Mouse (Mus musculus) embryonic facial prominence, embryonic 11.5 days (tissue): ENCODE data around the gene Ugt1a7c. TPM values are rescaled to one million over a fixed set of nuclear protein-coding genes. Genes with fewer than 3 reads are reported as not detected.

Experiments used
- ATAC-seq: fragments of 200-750 bp; cut with Nextera tagmentation; replicated peaks from 2 replicates; pipeline ENCODE4 v1.8.0; 2017; ENCODE audit warnings: low read depth; ENCODE audit not compliant: insufficient number of reproducible peaks, low FRiP score, low TSS enrichment
- DNase-seq: peaks from one replicate; pipeline ENCODE4 v3.0.0-alpha.2; 2015; ENCODE audit warnings: low spot score
- H3K27ac ChIP-seq: fragments of 300-500 bp; sonication (generic); replicated peaks from 2 replicates; pipeline ENCODE4 v1.5.1; 2014; ENCODE audit warnings: mild to moderate bottlenecking, low read depth, low read length, control low read depth
- H3K27me3 ChIP-seq: fragments of 300-500 bp; sonication (generic); 2 replicates; pipeline ENCODE4 v1.6.1; 2014; ENCODE audit warnings: mild to moderate bottlenecking, low read length, moderate library complexity, mixed read lengths; ENCODE audit not compliant: control insufficient read depth, insufficient read depth
- H3K36me3 ChIP-seq: fragments of 300-500 bp; sonication (generic); replicated peaks from 2 replicates; pipeline ENCODE4 v1.6.1; 2014; ENCODE audit warnings: low read depth, mild to moderate bottlenecking, low read length, moderate library complexity, mixed read lengths; ENCODE audit not compliant: control insufficient read depth, insufficient read depth
- H3K4me1 ChIP-seq: fragments of 300-500 bp; sonication (generic); 2 replicates; pipeline ENCODE4 v1.6.1; 2014; ENCODE audit warnings: low read length, mixed read lengths; ENCODE audit not compliant: control insufficient read depth, insufficient read depth
- H3K4me2 ChIP-seq: fragments of 300-500 bp; sonication (generic); 2 replicates; pipeline ENCODE4 v1.6.1; 2014; ENCODE audit warnings: low read depth, mild to moderate bottlenecking, control low read depth, low read length, moderate library complexity
- H3K4me3 ChIP-seq: fragments of 300-500 bp; sonication (generic); 2 replicates; pipeline ENCODE4 v1.5.1; 2014; ENCODE audit warnings: low read depth, low read length, control low read depth
- H3K9ac ChIP-seq: fragments of 300-500 bp; sonication (generic); replicated peaks from 2 replicates; pipeline ENCODE4 v1.6.1; 2014; ENCODE audit warnings: mild to moderate bottlenecking, control low read depth, low read length
- H3K9me3 ChIP-seq: fragments of 300-500 bp; sonication (generic); replicated peaks from 2 replicates; pipeline ENCODE4 v1.6.1; 2016; ENCODE audit warnings: mild to moderate bottlenecking, low read length, inconsistent platforms, mixed read lengths; ENCODE audit not compliant: control insufficient read depth
- WGBS: fragments of 180-500 bp; shearing (Covaris S2); extraction: QIAGEN DNeasy Blood & Tissue Kit; methylation state at CpG from one replicate; pipeline ENCODE4 v1.1.7; 2014; 5-methylcytosine and 5-hydroxymethylcytosine counted together
- polyA plus RNA-seq: library from polyadenylated mRNA; unstranded; fragments of >200 nt; fragmentation: Nextera tagmentation; extraction: Ambion mirVana; gene quantifications from 2 replicates; pipeline ENCODE4 v1.2.1, GENCODE M21; 2014

The Ugt1a7c gene
- polyA plus RNA-seq, 1 experiment from 2014 or later: 0.84 TPM

- H3K4me2 ChIP-seq: no peak overlapping the region
- H3K4me3 ChIP-seq: no peak overlapping the region
- no peaks in the 10 kb centered on the region for H3K27me3 ChIP-seq
- DNase-seq: no peak
- ATAC-seq: no peak
- WGBS: 73% methylated on average over 2 of the region's 2 CpGs
- H3K36me3 ChIP-seq: no peaks in the 10 kb centered on the region
- H3K4me1 ChIP-seq: no peaks in the 10 kb centered on the region
- H3K9ac ChIP-seq: no peak overlapping the region
- peaks cover 7% of the 10 kb centered on the region for H3K9me3 ChIP-seq
- no peak overlapping the region for H3K27ac ChIP-seq
Measured at GRCm38 (mm10) chr1:88206843-88207479, 112.1 kb downstream of the Ugt1a7c start.

GRCm38 (mm10) chr1:88211812-88212211 is 117.0 kb downstream of the Ugt1a7c start, which contains the start of gene Ugt1a1:
Ugt1a1 (plus strand) TSS chr1:88211959.
- 72% methylated on average over 8 of the region's 8 CpGs for WGBS
- no peak within 1 kb of the TSS for H3K27ac ChIP-seq
- no peak within 1 kb of the TSS for H3K4me2 ChIP-seq
- no peak within 1 kb of the TSS for H3K9ac ChIP-seq
- H3K4me3 ChIP-seq: no peak within 1 kb of the TSS
- no peaks in the 10 kb centered on the region for H3K27me3 ChIP-seq
- DNase-seq (peak; percentile 5), ATAC-seq (no peak)
- H3K9me3 ChIP-seq: peaks cover 43% of the 10 kb centered on the region
- H3K36me3 ChIP-seq: no peaks in the 10 kb centered on the region
- H3K4me1 ChIP-seq: no peaks in the 10 kb centered on the region

- H3K27me3 ChIP-seq: no peaks in the 10 kb centered on the region
- no peak overlapping the region for H3K4me2 ChIP-seq
- H3K9ac ChIP-seq: no peak overlapping the region
- ATAC-seq: no peak
- H3K36me3 ChIP-seq: no peaks in the 10 kb centered on the region
- DNase-seq: peak; percentile 1
- 61% methylated on average over 8 of the region's 8 CpGs for WGBS
- no peak overlapping the region for H3K4me3 ChIP-seq
- no peaks in the 10 kb centered on the region for H3K4me1 ChIP-seq
- no peak overlapping the region for H3K27ac ChIP-seq
- peaks cover 50% of the 10 kb centered on the region for H3K9me3 ChIP-seq
Measured at GRCm38 (mm10) chr1:88212341-88213045, 117.6 kb downstream of the Ugt1a7c start.

GRCm38 (mm10) chr1:88213061-88213460 is 118.2 kb downstream of the Ugt1a7c start:
- Histone ChIP-seq H3K9ac (no peak overlapping the region), H3K36me3 (no peaks in the 10 kb centered on the region), H3K9me3 (peaks cover 52% of the 10 kb centered on the region), H3K27ac (no peak overlapping the region), H3K4me3 (no peak overlapping the region), H3K4me2 (no peak overlapping the region), H3K4me1 (no peaks in the 10 kb centered on the region), H3K27me3 (no peaks in the 10 kb centered on the region)
- ATAC-seq: no peak
- WGBS: 84% methylated on average over 1 of the region's 1 CpGs
- DNase-seq: no peak

- H3K27ac ChIP-seq: no peak overlapping the region
- peaks cover 52% of the 10 kb centered on the region for H3K9me3 ChIP-seq
- WGBS: 79% methylated on average over 2 of the region's 2 CpGs
- H3K4me3 ChIP-seq: no peak overlapping the region
- no peaks in the 10 kb centered on the region for H3K36me3 ChIP-seq
- peak; percentile 11 for DNase-seq
- no peaks in the 10 kb centered on the region for H3K27me3 ChIP-seq
- H3K4me2 ChIP-seq: no peak overlapping the region
- no peak overlapping the region for H3K9ac ChIP-seq
- peak; percentile 16 for ATAC-seq
- no peaks in the 10 kb centered on the region for H3K4me1 ChIP-seq
Measured at GRCm38 (mm10) chr1:88213766-88214461, 119.1 kb downstream of the Ugt1a7c start.

DNA sequence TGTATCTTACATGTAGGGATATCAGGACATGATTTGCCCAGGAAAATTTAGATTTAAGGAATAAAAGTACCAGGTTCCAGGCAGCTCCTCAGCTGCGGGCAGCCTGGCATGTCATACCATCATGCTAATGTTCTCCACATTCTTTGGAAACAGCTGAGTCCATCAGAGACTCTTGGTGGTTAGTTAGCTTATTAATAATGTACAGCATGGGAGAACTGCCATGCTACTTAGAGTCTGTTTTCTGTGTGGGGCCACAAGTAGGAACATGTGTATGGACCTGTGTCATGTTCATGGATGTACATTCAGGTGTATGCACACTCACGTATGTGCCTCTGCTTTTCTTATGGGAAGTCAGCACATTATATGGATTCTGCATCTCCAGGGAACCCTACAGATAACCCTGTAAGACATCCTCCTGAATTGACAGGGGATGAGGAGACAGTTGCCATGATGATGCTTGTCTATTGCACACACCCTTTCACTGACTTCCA is 119.6 kb downstream of the Ugt1a7c start:
- H3K27ac ChIP-seq: no peak overlapping the region
- DNase-seq: no peak
- no peaks in the 10 kb centered on the region for H3K4me1 ChIP-seq
- no peaks in the 10 kb centered on the region for H3K36me3 ChIP-seq
- no peak overlapping the region for H3K9ac ChIP-seq
- ATAC-seq: no peak
- H3K4me2 ChIP-seq: no peak overlapping the region
- peaks cover 52% of the 10 kb centered on the region for H3K9me3 ChIP-seq
- 76% methylated on average over 2 of the region's 2 CpGs for WGBS
- no peaks in the 10 kb centered on the region for H3K27me3 ChIP-seq
- H3K4me3 ChIP-seq: no peak overlapping the region

DNA sequence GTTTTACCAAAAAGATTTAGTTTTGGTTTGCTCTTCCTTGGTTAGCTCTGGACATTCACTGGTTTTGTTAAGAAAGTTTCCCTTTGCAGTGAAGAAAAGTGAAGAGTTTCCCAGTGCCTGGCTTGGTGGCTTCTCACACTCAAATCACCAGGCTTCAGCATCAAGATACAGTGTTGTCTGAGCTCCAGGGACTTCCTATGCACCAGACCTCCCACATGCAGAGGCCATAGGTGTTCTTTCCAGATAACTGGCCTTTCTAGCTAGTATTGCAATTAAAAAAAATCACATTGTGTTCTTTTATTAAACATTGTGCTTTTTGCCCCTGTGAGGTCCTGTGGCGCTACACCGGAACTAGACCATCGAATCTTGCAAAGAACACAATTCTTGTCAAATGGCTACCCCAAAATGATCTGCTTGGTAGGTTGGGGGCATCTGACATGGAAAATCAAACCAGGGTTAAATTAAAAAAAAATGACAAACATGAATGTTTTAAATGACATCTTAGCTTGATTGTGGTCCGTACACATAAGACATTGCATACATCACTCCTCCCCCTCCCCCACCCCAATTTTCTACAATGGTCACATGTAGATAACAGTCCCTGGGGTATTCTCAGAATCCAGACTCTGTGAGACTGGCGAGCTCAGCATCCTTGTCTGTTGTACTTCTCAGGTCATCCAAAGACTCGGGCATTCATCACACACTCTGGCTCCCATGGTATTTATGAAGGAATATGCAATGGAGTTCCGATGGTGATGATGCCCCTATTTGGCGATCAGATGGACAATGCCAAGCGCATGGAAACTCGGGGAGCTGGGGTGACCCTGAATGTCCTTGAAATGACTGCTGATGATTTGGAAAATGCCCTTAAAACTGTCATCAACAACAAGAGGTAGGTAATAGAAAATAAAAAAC is 120.9 kb downstream of the Ugt1a7c start:
- 73% methylated on average over 10 of the region's 10 CpGs for WGBS
- Histone ChIP-seq H3K4me2 (no peak overlapping the region), H3K9me3 (peaks cover 52% of the 10 kb centered on the region), H3K36me3 (no peaks in the 10 kb centered on the region), H3K27ac (no peak overlapping the region), H3K4me1 (no peaks in the 10 kb centered on the region), H3K9ac (no peak overlapping the region), H3K4me3 (no peak overlapping the region), H3K27me3 (no peaks in the 10 kb centered on the region)
- peak; percentile 6 for DNase-seq
- ATAC-seq: 0 out of 2 replicates have a peak, but pooled peaks have one; percentile 5
